Mouse (Mus musculus) induced T-regulatory cell, adult 2 months (primary cell): ENCODE data around the gene Clec16a.

Experiments
- DNase-seq: peaks from one replicate; pipeline ENCODE4 v3.0.0-alpha.2; 2012; ENCODE audit warnings: low read depth

Clec16a gene

DNA sequence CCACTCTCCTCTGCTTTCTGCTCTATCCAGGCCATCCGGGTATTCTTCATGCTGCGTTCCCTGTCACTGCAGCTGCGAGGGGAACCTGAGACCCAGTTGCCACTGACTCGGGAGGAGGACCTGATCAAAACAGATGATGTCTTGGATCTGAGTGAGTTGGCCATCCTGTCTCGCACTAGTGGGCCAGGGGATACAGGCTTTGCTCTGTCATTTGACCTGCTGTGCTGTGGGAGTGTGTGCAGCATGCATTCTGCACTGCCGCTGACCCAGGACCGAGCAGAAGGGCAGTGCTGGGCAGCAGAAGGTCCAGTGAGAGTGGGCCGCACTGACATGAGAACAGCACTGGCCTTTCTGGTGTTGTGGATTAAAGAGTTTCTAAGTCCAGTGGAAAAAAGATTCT, 99.6 kb downstream of the Clec16a start:
- DNase-seq: no peak

DNA sequence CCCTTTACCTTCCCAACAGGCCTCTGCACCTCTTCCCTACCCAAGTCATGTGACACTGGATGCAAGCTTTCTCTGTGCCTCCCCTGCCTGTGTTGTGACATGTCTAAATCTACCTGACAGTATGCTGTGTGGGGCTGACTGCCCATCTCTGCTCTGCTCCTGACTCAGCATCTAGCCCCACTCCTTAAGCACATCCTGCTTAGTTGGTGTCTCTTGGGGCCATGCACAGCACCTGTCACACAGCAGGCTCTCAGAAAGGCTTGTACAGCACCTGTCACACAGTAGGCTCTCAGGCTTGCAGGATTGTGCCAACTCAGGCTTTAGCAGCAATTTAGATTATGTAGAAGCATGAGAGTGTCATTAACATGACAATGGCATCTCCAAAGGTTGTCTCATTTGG, 106.7 kb downstream of the Clec16a start:
- no peak for DNase-seq

- no peak for DNase-seq
These were observed 107.8 kb downstream of the Clec16a start for GRCm38 (mm10) chr16:10652935-10653334.

DNA sequence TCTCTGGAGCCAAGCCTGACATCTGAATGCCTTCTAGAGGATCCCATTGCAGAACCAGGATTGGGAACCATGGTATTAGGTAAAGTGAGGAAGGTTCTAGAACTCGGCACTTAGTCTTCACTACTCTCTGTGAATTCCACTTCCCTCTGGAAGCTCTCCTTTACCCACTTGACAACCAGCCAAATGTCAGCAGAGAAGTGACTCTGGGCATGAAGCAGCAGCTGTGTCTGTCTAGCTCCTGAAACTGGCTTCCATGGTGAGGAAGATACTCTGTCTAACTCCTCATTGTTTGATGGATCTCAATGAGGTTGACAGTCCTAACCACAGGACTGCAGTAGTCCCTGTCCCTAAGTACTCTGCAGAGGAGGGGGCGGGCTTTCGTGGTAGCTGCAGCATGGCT, 110.1 kb downstream of the Clec16a start:
- no peak for DNase-seq

DNA sequence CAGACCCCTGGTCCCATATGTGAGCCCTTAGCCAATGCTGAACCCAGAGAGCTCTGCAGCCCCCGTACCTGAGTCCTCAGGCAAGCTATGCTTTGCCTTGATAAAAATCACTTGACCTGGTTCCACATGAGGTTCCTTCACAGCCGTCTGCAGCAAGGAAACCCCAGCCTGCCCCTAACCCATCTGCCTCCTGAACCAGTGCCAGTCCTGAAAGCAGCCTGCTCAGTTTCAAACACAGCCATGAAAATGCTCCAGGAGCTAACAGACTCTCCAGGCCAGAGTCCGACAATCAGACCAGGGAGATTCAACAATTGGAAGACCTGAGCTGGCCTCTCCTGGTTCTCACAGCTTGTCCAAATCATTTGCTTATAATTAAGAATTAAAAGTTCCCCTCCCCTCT, 110.8 kb downstream of the Clec16a start:
- no peak for DNase-seq

DNA sequence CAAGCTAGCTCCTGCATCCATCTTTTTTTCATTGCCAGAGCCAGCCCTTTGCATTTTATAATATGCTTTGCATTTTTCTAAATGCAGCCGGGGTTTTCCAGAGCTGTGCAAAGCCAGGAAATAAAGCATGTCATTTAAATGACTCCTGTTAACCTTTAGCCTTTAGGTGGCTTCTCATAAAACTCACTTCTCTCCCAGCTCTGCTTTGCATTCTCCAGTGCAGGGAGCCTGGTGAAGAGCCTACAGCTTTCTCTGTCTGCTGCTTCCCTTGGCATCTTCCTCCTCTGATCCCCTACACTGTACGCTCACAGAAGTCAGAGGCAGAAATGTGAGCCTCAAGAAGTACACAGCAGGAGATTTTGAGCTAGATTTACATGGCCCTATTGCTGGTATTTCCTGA, 111.3 kb downstream of the Clec16a start:
- peak; percentile 39 for DNase-seq

DNA sequence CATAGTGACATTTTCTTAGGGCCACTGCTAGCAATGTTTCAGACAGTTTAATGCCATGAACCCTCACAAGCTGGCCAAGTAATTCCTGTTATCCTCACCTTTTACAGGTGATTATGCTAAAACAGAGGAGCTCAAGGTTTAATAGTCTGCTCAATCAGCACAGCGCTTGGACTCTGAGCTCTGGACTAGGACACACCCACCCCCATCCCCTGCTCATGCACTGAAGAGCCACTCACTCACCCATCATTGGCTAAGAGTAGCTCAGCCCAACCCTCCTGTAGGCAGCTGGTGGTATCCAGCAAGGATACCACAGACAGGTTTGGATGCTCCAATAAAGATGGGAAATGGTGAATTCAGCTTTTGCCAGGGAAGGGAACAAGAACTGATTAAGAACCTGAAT, 111.8 kb downstream of the Clec16a start:
- no peak for DNase-seq

DNA sequence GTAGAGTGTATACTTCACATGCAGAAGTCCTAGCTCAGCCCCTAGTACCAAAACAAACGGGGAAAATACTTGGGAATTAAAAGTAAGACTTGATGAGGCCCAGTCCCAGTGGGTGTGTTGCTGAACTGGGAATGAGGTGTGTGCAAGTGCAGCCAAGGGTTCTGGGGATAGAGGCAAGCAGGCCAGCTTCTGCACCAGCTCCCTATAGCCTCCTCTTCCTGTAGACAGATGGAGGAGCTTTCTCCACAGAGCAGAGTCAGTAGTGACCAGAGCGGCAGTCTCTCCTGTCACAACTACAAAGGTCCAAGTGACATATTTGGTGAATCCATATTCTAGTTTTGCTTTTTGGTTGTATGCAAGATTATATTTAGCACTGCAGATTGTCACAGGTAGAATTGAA, 114.1 kb downstream of the Clec16a start:
- no peak for DNase-seq

DNA sequence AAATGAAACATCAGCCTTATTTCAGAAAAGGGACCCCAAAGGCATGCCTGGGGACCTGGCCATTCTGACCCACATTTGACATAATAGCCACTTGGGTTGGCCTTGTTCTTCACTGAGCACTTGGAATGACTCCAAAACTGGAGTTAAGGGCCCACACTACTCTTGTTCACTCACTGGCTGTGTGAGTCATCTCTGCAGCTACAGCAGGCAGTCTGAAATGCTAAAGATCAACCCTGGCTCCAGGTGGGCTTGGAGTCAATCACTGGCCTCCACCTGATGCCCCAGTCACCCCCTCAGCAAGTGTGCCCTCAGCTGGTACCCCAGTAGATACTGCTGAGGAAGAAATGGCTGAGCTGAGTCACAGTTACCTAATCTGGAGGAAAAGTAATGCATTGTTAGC, 115.4 kb downstream of the Clec16a start:
- no peak for DNase-seq

- no peak for DNase-seq
These were observed 116.2 kb downstream of the Clec16a start for GRCm38 (mm10) chr16:10661385-10661784.

- DNase-seq: peak; percentile 37
These were observed 119.0 kb downstream of the Clec16a start for GRCm38 (mm10) chr16:10663890-10664731.

DNA sequence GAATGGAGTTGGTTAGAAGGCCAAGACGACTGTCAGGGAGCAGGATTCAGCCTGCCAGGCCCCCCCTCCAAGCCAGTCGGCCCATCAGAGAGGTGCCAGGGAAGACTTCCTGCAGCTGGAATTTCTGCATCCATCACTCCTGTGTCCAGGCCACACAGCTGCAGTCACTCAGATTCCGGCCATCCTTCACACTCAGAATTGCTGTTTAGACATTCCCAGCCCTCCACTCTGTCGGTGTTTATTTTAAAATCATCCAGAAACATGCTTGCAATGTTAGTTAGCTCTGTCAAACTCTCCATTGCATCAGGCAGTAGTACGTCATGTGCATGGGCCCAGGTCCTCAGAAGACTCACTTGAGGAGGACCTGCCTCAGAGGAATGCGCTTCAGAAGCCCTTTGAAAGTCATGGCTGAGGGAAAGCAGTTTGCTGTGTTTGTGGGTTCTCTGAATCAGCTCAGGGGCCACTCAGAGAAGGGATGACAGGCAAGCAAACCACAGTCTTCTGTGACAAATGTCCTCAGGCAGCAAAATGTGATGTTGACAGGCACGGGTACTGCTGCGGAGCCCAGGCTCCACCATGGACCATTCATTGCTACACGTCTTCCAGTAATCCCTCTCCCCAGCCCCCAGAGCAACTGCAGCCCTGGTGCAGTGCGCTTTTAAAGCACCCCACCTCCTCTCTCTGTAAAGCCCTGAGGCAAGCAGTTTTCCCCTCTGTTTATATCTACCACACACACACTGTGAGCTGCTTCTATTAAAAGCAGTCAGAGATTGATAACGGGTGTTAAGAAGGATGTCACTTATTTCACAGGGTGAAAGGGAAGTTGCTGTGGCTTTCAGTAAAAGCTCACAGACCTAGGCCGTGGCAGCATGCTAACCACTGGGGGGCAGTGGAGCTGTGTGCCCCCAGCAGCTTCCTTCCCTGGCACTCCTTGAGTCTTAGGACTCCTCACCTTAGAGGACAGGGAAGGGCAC, 120.1 kb downstream of the Clec16a start:
- peak; percentile 85 for DNase-seq

DNA sequence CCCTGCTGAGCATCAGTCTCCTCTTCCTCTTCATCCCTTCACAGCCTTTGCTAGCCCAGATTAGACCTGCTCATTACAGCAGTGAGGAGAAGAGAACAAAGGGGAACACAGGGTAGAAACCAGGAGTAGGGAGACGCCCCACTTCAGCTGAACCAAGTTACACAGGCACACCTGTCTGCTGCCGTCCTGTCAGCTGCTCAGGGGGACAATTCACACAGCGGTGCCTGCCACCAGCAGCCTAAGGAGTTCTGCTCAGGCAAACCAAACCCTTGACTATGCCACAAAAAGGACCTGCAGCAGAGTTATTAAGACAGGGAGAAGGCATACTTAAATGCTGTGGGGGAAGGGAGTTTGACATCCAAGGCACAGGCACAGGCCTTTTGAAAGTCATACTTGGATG, 121.6 kb downstream of the Clec16a start:
- no peak for DNase-seq

- peak; percentile 54 for DNase-seq
These were observed 123.3 kb downstream of the Clec16a start for GRCm38 (mm10) chr16:10668453-10668852.

DNA sequence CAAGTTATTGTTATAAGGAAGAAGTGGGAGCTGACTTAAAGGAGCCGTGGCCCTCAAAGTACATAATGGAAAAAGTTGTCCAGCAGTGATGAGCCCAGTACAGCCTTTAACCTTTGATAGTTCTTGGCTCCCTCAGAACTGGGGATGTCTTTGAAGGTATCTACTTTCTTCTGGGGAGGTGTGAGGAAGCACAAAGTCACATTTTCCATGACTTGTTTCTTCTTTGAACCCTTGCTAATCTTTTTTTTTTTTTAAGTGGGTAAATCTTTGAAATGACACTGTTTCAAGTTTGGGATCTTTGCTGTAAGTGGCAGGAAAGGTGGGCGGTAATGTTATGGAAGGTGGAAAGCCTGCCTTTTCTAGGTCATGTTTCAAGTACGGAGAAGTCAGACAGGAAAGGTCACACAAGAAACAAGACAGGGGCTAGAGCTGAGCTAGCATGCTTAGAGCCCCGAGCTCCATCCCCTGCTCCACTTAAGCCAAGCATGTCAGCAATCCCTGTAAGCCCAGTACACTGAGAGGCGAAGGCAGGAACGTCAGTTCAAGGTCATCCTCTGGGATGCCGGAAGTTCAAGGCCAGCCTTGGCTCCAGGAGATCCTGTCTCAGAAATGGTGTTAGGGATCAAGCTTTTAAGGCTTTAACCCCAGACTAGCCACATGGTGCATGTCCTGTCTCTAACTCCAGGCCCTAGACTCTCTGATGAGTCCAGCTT, 124.0 kb downstream of the Clec16a start:
- peak; percentile 75 for DNase-seq

- DNase-seq: no peak
These were observed 124.8 kb downstream of the Clec16a start for GRCm38 (mm10) chr16:10669936-10670335.

GRCm38 (mm10) chr16:10672490-10672889, 127.4 kb downstream of the Clec16a start:
- DNase-seq: peak; percentile 49

GRCm38 (mm10) chr16:10674020-10674419, 128.9 kb downstream of the Clec16a start:
- DNase-seq: no peak

- DNase-seq: no peak
These were observed 129.8 kb downstream of the Clec16a start for GRCm38 (mm10) chr16:10674957-10675356.

DNA sequence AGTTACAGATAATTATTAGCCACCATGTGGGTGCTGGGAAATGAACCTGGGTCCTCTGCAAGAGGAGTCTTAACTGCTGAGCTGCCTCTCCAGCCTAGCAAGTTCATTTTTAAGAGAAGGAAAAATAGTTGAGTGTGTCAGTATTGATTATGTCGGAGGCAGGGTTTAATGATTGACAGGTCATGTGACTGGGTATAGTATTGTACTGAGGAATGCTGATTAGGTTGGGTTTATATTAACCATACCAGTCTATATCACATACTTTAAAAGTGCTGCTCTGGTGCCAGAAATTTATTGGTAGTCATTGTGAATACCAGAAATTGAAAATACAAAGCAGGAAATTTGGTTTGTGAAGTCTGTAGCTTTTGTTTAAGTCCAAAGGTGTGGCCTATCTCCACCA, 130.5 kb downstream of the Clec16a start:
- no peak for DNase-seq

DNA sequence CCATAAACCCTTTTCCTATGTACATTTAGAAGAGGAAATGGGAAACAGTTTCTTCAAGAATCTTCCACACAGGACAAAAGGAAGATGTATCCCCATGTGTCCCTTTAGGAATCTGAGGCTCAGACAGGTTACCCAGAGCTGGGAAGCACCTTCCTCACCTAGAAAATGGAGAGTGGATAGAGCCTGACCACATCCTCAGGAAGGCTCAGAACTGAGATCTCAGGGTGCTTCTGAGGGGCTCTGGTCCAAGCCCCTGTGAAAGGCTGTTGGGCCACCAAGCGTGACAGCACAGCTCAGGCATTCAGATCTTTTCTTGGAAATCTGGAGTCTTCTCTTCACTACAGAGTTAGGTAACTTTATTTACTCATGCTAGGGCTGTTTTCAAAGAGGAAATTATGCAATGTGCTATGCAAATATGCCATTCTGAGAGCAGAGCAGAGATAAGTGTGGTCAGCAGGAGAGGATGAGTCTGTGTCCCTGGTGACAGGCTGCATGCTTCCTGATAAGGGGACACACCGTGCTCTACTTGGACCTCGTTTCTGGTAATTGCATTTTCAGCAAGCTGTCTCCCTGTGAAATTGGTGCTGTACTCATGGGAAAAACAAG, 131.4 kb downstream of the Clec16a start:
- no peak for DNase-seq

- no peak for DNase-seq
These were observed 137.4 kb downstream of the Clec16a start for GRCm38 (mm10) chr16:10682521-10682920.
